Mouse (Mus musculus) C2C12 (cell line): Measurements from ENCODE around the gene Rrm2. TPM values are rescaled to one million over a fixed set of nuclear protein-coding genes. Genes with fewer than 3 reads are reported as not detected.

ENCODE experiments used
- H3K27me3 ChIP-seq: one replicate; pipeline ENCODE4 v1.6.1; 2011; ENCODE audit not compliant: control insufficient read depth, insufficient read depth, insufficient read length
- H3K36me3 ChIP-seq: one replicate; pipeline ENCODE4 v1.6.1; 2011; ENCODE audit not compliant: control insufficient read depth, insufficient read depth
- H3K4me3 ChIP-seq: one replicate; pipeline ENCODE4 v1.5.1; 2011; ENCODE audit warnings: mild to moderate bottlenecking, control low read depth; ENCODE audit not compliant: poor library complexity, insufficient read depth, severe bottlenecking
- H3K79me2 ChIP-seq: one replicate; pipeline ENCODE4 v1.6.1; 2011; ENCODE audit not compliant: control insufficient read depth, insufficient read depth
- H3K79me3 ChIP-seq: one replicate; pipeline ENCODE4 v1.6.1; 2011; ENCODE audit warnings: low read depth, control low read depth
- H3ac ChIP-seq: one replicate; pipeline ENCODE3; 2011; ENCODE audit warnings: low read depth; ENCODE audit not compliant: control insufficient read depth, insufficient read length
- CEBPB ChIP-seq: IDR thresholded peaks from one replicate; pipeline ENCODE4 v1.6.1; 2011; ENCODE audit warnings: low read depth, mild to moderate bottlenecking, control low read depth, moderate library complexity
- CTCF ChIP-seq: IDR thresholded peaks from one replicate; pipeline ENCODE4 v1.5.1; 2011; ENCODE audit not compliant: control insufficient read depth, insufficient read depth, insufficient read length
- FOSL1 ChIP-seq: IDR thresholded peaks from one replicate; pipeline ENCODE4 v1.8.0; 2011; ENCODE audit warnings: mild to moderate bottlenecking, low read length; ENCODE audit not compliant: poor library complexity, insufficient read depth, severe bottlenecking
- MAX ChIP-seq: IDR thresholded peaks from one replicate; pipeline ENCODE4 v1.6.1; 2011; ENCODE audit warnings: mild to moderate bottlenecking, control low read depth
- MYOD1 ChIP-seq: IDR thresholded peaks from one replicate; pipeline ENCODE4 v1.6.1; 2011; ENCODE audit warnings: low read depth; ENCODE audit not compliant: control insufficient read depth, insufficient read length
- MYOG ChIP-seq: IDR thresholded peaks from one replicate; pipeline ENCODE4 v1.6.1; 2011; ENCODE audit not compliant: control insufficient read depth, insufficient read length; ENCODE audit errors: extremely low read depth
- USF1 ChIP-seq: IDR thresholded peaks from one replicate; pipeline ENCODE4 v1.6.1; 2011; ENCODE audit warnings: low read depth, mild to moderate bottlenecking, control low read depth, moderate library complexity
- polyA plus RNA-seq: library from polyadenylated mRNA; unstranded; fragments of >200 nt; fragmentation: generic; extraction: Trizol; gene quantifications from one replicate; pipeline ENCODE4 v1.2.1, GENCODE M21; 2012; ENCODE audit warnings: missing spikeins

Gene Rrm2
- polyA plus RNA-seq, 1 experiment, result 437 TPM

DNA sequence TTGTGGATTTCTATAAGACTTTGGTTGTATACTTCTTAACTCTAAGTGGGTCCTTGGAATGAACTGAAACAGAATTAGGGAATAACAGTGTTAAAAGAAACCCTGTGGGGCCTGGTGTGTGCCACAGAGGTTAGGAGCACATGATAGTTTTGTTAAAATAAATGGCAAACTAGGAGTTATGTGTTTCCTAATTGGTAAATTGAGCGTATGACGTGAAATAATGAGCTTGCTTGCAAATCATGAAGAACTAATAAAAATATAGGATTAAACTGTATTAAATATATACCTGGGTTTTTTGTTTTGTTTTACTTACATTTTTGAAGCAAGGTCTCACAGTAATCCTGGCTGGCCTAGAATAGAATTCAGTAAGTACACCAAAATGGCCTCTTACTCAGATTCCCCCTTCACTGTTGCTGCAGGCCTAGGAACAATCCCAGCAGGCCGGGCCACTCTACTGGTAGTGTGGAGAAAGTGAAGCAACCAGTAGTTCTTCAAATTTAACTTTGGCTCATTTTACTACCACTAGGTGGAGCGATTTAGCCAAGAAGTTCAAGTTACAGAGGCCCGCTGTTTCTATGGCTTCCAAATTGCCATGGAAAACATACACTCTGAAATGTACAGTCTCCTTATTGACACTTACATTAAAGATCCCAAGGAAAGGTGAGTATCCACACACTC is 1.9 kb downstream of the Rrm2 start:
- H3ac ChIP-seq, result peak overlapping the region; percentile 98
- H3K79me2 ChIP-seq, result peaks cover 53% of the 10 kb centered on the region
- TF ChIP-seq CEBPB, result peak; percentile 65
- no peak for TF ChIP-seq MAX
- H3K27me3 ChIP-seq, result no peaks in the 10 kb centered on the region
- H3K4me3 ChIP-seq, result peak overlapping the region; percentile 92
- peaks cover 34% of the 10 kb centered on the region for H3K79me3 ChIP-seq
- H3K36me3 ChIP-seq, result peaks cover 52% of the 10 kb centered on the region

DNA sequence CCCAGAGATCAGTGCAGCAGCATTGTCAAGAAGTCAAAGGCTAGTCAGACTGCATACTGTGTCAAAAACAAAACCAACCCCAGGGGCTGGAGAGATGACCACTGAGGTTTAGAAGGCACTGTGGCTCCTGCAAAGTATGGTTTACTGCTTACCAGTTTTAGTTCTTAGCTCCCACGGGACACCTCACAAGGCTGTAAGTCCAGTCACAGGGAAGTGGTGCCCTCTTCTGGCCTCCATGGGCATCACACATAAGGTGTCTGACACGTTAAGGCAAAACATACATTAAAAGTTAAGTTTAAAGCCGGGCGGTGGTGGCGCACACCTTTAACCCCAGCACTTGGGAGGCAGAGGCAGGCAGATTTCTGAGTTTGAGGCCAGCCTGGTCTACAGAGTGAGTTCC is 2.6 kb downstream of the Rrm2 start:
- H3K27me3 ChIP-seq, result no peaks in the 10 kb centered on the region
- H3K79me3 ChIP-seq, result peaks cover 34% of the 10 kb centered on the region
- peak overlapping the region; percentile 92 for H3K4me3 ChIP-seq
- peaks cover 53% of the 10 kb centered on the region for H3K79me2 ChIP-seq
- TF ChIP-seq FOSL1 (no peak), MYOD1 (no peak), CTCF (no peak), CEBPB (no peak), MYOG (no peak), USF1 (no peak), MAX (no peak)
- H3ac ChIP-seq, result peak overlapping the region; percentile 3
- peaks cover 52% of the 10 kb centered on the region for H3K36me3 ChIP-seq

DNA sequence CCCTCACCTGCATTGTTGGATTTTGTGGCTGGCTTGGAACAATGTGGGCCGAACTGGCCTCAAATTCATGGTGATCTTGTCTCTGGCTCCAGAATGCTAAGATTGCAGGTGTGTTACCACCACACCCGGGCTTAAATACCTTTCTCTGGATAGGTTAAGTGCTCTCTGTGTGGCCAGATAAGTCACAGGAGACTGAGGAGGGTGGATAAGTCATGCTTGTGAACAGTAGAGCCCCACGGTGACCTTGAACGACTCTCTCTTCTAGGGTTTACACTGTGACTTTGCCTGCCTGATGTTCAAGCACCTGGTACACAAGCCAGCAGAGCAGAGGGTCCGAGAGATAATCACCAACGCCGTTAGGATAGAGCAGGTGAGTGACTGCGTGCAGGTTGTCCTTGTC is 4.4 kb downstream of the Rrm2 start:
- Histone ChIP-seq H3K79me3 (peaks cover 34% of the 10 kb centered on the region), H3K36me3 (peaks cover 58% of the 10 kb centered on the region), H3K79me2 (peaks cover 53% of the 10 kb centered on the region), H3ac (peak overlapping the region; percentile 4), H3K4me3 (no peak overlapping the region), H3K27me3 (no peaks in the 10 kb centered on the region)
- TF ChIP-seq MYOG, result no peak
- TF ChIP-seq MAX, result no peak
- TF ChIP-seq MYOD1, result no peak
- no peak for TF ChIP-seq USF1
- no peak for TF ChIP-seq CEBPB
- no peak for TF ChIP-seq FOSL1
- no peak for TF ChIP-seq CTCF

DNA sequence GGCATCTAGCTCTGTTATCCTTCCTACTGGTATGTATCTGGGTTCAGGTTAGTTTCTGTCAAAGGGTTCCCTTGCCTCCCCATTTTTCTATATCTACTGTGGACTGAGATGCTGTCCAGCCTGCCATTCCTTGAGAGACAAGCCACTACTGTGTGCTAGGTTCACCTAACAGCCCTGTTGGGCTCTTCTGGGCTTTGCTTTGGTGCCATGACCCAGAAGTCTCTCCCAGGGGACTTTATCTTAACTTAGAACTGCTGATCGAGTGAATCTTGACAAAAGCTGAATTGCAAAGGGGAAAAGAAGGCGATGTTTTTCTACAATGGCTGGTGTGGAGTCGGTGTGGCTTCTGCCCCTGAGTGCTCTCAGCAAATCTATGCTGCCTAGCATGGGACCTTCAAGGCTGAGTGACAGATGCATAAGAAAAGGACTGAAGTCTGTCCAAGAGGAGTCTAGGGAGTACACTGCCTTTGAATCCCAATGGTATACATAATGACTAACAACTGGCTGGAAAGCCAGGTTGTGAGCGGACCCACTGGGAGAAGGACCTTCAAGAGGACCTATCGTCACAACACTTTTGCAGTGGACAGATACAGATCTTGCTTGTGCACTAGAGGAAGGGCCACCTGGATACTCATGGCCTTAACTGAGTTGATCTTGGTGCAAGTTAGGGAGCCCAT is 6.7 kb downstream of the Rrm2 start:
- Histone ChIP-seq H3K4me3 (no peak overlapping the region), H3K79me3 (peaks cover 20% of the 10 kb centered on the region), H3K79me2 (peaks cover 36% of the 10 kb centered on the region), H3ac (no peak overlapping the region), H3K36me3 (peaks cover 48% of the 10 kb centered on the region), H3K27me3 (no peaks in the 10 kb centered on the region)
- no peak for TF ChIP-seq USF1
- no peak for TF ChIP-seq MYOG
- TF ChIP-seq MYOD1, result no peak
- no peak for TF ChIP-seq MAX
- TF ChIP-seq CTCF, result no peak
- no peak for TF ChIP-seq FOSL1
- no peak for TF ChIP-seq CEBPB

DNA sequence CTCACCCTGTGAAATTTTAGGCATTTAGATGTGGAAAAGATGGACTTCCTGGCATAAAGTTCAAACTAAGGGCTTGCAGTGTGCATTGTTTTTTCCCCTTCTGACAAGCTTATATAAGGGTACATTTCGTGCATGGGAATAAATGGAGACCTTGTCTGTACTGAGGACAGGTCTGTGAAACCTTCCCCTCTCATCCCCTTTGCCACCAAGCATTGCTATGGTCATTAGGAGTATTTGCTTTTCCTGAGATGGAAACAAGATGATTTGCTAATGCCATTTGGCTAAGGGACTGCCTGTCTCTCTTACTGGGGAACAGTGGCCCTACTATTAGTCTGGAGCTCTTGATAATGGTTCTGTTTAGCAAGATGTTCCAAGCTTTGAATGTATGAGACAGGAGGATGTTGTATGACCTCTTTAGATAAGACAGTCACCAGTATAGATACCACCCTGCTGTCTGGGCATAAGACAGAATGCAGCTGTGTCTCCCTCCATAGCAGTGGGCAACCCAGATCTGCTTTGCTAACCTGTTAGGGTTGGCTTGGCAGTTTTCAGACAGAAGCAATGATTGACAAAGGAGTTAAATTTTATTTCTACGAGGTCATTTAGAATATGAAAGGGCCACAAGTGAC is 7.3 kb downstream of the Rrm2 start:
- Histone ChIP-seq H3ac (no peak overlapping the region), H3K27me3 (no peaks in the 10 kb centered on the region), H3K79me2 (peaks cover 29% of the 10 kb centered on the region), H3K36me3 (peaks cover 42% of the 10 kb centered on the region), H3K4me3 (no peak overlapping the region), H3K79me3 (peaks cover 15% of the 10 kb centered on the region)
- no peak for TF ChIP-seq USF1
- TF ChIP-seq MAX, result no peak
- TF ChIP-seq FOSL1, result no peak
- no peak for TF ChIP-seq CEBPB
- no peak for TF ChIP-seq MYOG
- TF ChIP-seq MYOD1, result no peak
- no peak for TF ChIP-seq CTCF
